Mouse (Mus musculus) heart, embryonic 11.5 days (tissue): Measurements from ENCODE around the gene Nop53. TPM values are rescaled to one million over a fixed set of nuclear protein-coding genes. Genes with fewer than 3 reads are reported as not detected.

ENCODE experiments used
- ATAC-seq: fragments of 200-750 bp; cut with Nextera tagmentation; replicated peaks from 2 replicates; pipeline ENCODE4 v1.8.0; 2017; ENCODE audit warnings: moderate library complexity; ENCODE audit not compliant: insufficient number of reproducible peaks, low FRiP score, low TSS enrichment
- H3K27ac ChIP-seq: fragments of 300-500 bp; sonication (generic); 2 replicates; pipeline ENCODE4 v1.5.1; 2014; ENCODE audit warnings: mild to moderate bottlenecking, low read depth, low read length
- H3K27me3 ChIP-seq: fragments of 300-500 bp; sonication (generic); 2 replicates; pipeline ENCODE4 v1.6.1; 2014; ENCODE audit warnings: mild to moderate bottlenecking, low read length, mixed read lengths; ENCODE audit not compliant: control insufficient read depth, insufficient read depth
- H3K36me3 ChIP-seq: fragments of 300-500 bp; sonication (generic); 2 replicates; pipeline ENCODE4 v1.6.1; 2014; ENCODE audit warnings: mild to moderate bottlenecking, low read length, moderate library complexity, mixed read lengths; ENCODE audit not compliant: control insufficient read depth, insufficient read depth
- H3K4me1 ChIP-seq: fragments of 300-500 bp; sonication (generic); 2 replicates; pipeline ENCODE4 v1.6.1; 2014; ENCODE audit warnings: low read length; ENCODE audit not compliant: control insufficient read depth, insufficient read depth
- H3K4me2 ChIP-seq: fragments of 300-500 bp; sonication (generic); 2 replicates; pipeline ENCODE4 v1.6.1; 2014; ENCODE audit warnings: mild to moderate bottlenecking, moderate library complexity
- H3K4me3 ChIP-seq: fragments of 300-500 bp; sonication (generic); 2 replicates; pipeline ENCODE4 v1.5.1; 2014; ENCODE audit warnings: low read depth, low read length
- H3K9ac ChIP-seq: fragments of 300-500 bp; sonication (generic); 2 replicates; pipeline ENCODE4 v1.6.1; 2014; ENCODE audit warnings: mild to moderate bottlenecking, low read depth, low read length, moderate library complexity
- H3K9me3 ChIP-seq: fragments of 300-500 bp; sonication (generic); replicated peaks from 2 replicates; pipeline ENCODE4 v1.6.1; 2016; ENCODE audit warnings: low read length; ENCODE audit not compliant: control insufficient read depth
- WGBS: fragments of 180-500 bp; shearing (Covaris S2); extraction: QIAGEN DNeasy Blood & Tissue Kit; methylation state at CpG from one replicate; pipeline ENCODE4 v1.1.7; 2014; ENCODE audit not compliant: insufficient replicate concordance; 5-methylcytosine and 5-hydroxymethylcytosine counted together
- polyA plus RNA-seq: library from polyadenylated mRNA; unstranded; fragments of >200 nt; fragmentation: Nextera tagmentation; extraction: Ambion mirVana; gene quantifications from 2 replicates; pipeline ENCODE4 v1.2.1, GENCODE M21; 2014

Gene Nop53
- polyA plus RNA-seq, 1 experiment from 2014 or later = 130 TPM

GRCm38 (mm10) chr7:15954436-15954835 lies 8.6 kb upstream of the Nop53 start:
- H3K4me1 ChIP-seq = peaks cover 12% of the 10 kb centered on the region
- 0 out of 2 replicates have a peak, but pooled peaks cover 5% of the 10 kb centered on the region for H3K9me3 ChIP-seq
- no peaks in the 10 kb centered on the region; the same call in 1 of the 2 replicates for H3K27me3 ChIP-seq
- WGBS = 75% methylated on average over 7 of the region's 7 CpGs
- ATAC-seq = no peak
- no peak overlapping the region for H3K4me3 ChIP-seq
- peaks cover 4% of the 10 kb centered on the region for H3K36me3 ChIP-seq
- no peak overlapping the region for H3K4me2 ChIP-seq
- 0 out of 2 replicates have a peak overlapping the region, but pooled peaks have one; percentile 18 for H3K27ac ChIP-seq
- H3K9ac ChIP-seq = no peak overlapping the region

- Histone ChIP-seq H3K4me3 (no peak overlapping the region), H3K9ac (no peak overlapping the region), H3K9me3 (0 out of 2 replicates have a peak, but pooled peaks cover 5% of the 10 kb centered on the region), H3K4me1 (peaks cover 16% of the 10 kb centered on the region), H3K27ac (no peak overlapping the region), H3K36me3 (peaks cover 4% of the 10 kb centered on the region), H3K27me3 (no peaks in the 10 kb centered on the region; the same call in 1 of the 2 replicates), H3K4me2 (no peak overlapping the region)
- WGBS = 82% methylated on average over 13 of the region's 13 CpGs
- no peak for ATAC-seq
Observed at GRCm38 (mm10) chr7:15953307-15954074, 7.6 kb upstream of the Nop53 start.

GRCm38 (mm10) chr7:15952416-15952815 lies 6.5 kb upstream of the Nop53 start:
- Histone ChIP-seq H3K9me3 (0 out of 2 replicates have a peak, but pooled peaks cover 5% of the 10 kb centered on the region), H3K4me2 (no peak overlapping the region), H3K27ac (no peak overlapping the region), H3K27me3 (no peaks in the 10 kb centered on the region; the same call in 1 of the 2 replicates), H3K4me3 (no peak overlapping the region), H3K4me1 (peaks cover 19% of the 10 kb centered on the region), H3K36me3 (peaks cover 4% of the 10 kb centered on the region), H3K9ac (no peak overlapping the region)
- 38% methylated on average over 3 of the region's 3 CpGs for WGBS
- peak; percentile 58 for ATAC-seq

- H3K27me3 ChIP-seq = no peaks in the 10 kb centered on the region
- no peak overlapping the region for H3K9ac ChIP-seq
- H3K4me3 ChIP-seq = no peak overlapping the region
- H3K36me3 ChIP-seq = no peaks in the 10 kb centered on the region; the same call in 1 of the 2 replicates
- no peak overlapping the region for H3K4me2 ChIP-seq
- H3K9me3 ChIP-seq = 0 out of 2 replicates have a peak, but pooled peaks cover 5% of the 10 kb centered on the region
- peaks cover 12% of the 10 kb centered on the region for H3K4me1 ChIP-seq
- ATAC-seq = no peak
- 82% methylated on average over 15 of the region's 15 CpGs for WGBS
- H3K27ac ChIP-seq = no peak overlapping the region
Observed at GRCm38 (mm10) chr7:15950008-15950407, 4.1 kb upstream of the Nop53 start.

- Histone ChIP-seq H3K36me3 (no peaks in the 10 kb centered on the region; the same call in 1 of the 2 replicates), H3K27ac (peak overlapping the region; percentile 22; the same call in 1 of the 2 replicates), H3K9ac (no peak overlapping the region), H3K4me1 (peaks cover 14% of the 10 kb centered on the region), H3K27me3 (no peaks in the 10 kb centered on the region), H3K4me3 (no peak overlapping the region), H3K4me2 (peak overlapping the region; percentile 59), H3K9me3 (0 out of 2 replicates have a peak, but pooled peaks cover 5% of the 10 kb centered on the region)
- ATAC-seq = no peak
- WGBS = 66% methylated on average over 7 of the region's 7 CpGs
Observed at GRCm38 (mm10) chr7:15949216-15949790, 3.4 kb upstream of the Nop53 start.

GRCm38 (mm10) chr7:15948381-15948941 lies 2.6 kb upstream of the Nop53 start:
- H3K4me3 ChIP-seq = peak overlapping the region; percentile 30
- H3K9ac ChIP-seq = peak overlapping the region; percentile 67

GRCm38 (mm10) chr7:15947653-15948260 lies 1.9 kb upstream of the Nop53 start:
- Histone ChIP-seq H3K27ac (0 out of 2 replicates have a peak overlapping the region, but pooled peaks have one; percentile 59), H3K4me2 (peak overlapping the region; percentile 59; the same call in 1 of the 2 replicates), H3K27me3 (no peaks in the 10 kb centered on the region), H3K4me3 (no peak overlapping the region), H3K9ac (no peak overlapping the region), H3K4me1 (peaks cover 14% of the 10 kb centered on the region), H3K9me3 (no peaks in the 10 kb centered on the region), H3K36me3 (peaks cover 6% of the 10 kb centered on the region)
- 45% methylated on average over 4 of the region's 4 CpGs for WGBS
- no peak for ATAC-seq

More at GRCm38 (mm10) chr7:15948381-15948941, 2.6 kb upstream of the Nop53 start:
- peaks cover 14% of the 10 kb centered on the region for H3K4me1 ChIP-seq
- H3K4me2 ChIP-seq = peak overlapping the region; percentile 59
- H3K36me3 ChIP-seq = no peaks in the 10 kb centered on the region; the same call in 1 of the 2 replicates
- 4% methylated on average over 23 of the region's 23 CpGs for WGBS
- no peaks in the 10 kb centered on the region for H3K27me3 ChIP-seq
- H3K27ac ChIP-seq = peak overlapping the region; percentile 59; the same call in 1 of the 2 replicates
- peak; percentile 65 for ATAC-seq
- 0 out of 2 replicates have a peak, but pooled peaks cover 2% of the 10 kb centered on the region for H3K9me3 ChIP-seq

GRCm38 (mm10) chr7:15945211-15945610 lies 663 bp downstream of the Nop53 start:
- Histone ChIP-seq H3K9me3 (no peaks in the 10 kb centered on the region), H3K27ac (no peak overlapping the region; the same call in 1 of the 2 replicates), H3K27me3 (no peaks in the 10 kb centered on the region), H3K4me2 (peak overlapping the region; percentile 84), H3K9ac (peak overlapping the region; percentile 88), H3K36me3 (peaks cover 29% of the 10 kb centered on the region), H3K4me3 (peak overlapping the region; percentile 75), H3K4me1 (peaks cover 12% of the 10 kb centered on the region)
- no peak for ATAC-seq
- WGBS = 6% methylated on average over 8 of the region's 8 CpGs
